Mouse (Mus musculus) kidney, adult 2 months (tissue): ENCODE measurements around the gene Lgals3.

Experiments used
- CTCF ChIP-seq: fragments of 200-500 bp; conservative IDR thresholded peaks from 2 replicates; pipeline ENCODE4 v1.5.1; 2011; ENCODE audit warnings: low read depth, mild to moderate bottlenecking, control low read depth, low read length, moderate library complexity, mixed read lengths; ENCODE audit not compliant: insufficient read depth, insufficient read length
- POLR2A ChIP-seq: fragments of 200-500 bp; IDR thresholded peaks from one replicate; pipeline ENCODE4 v1.6.1; 2011; ENCODE audit warnings: low read depth, low read length, control low read depth

GRCm38 (mm10) chr14:47419723-47420276 is 52.2 kb downstream of the Lgals3 start:
- TF ChIP-seq CTCF (no peak), POLR2A (no peak)
